Mouse (Mus musculus) kidney, postnatal 14 days (tissue): ENCODE results near the gene Zscan5b.
"Not testable (repeated sequence)": the region's sequence is repeated elsewhere in the genome, so short reads cannot be mapped to it uniquely, and the experiment has no call there.

Experiments used
- DNase-seq: peaks from one replicate; pipeline ENCODE4 v3.0.0; 2022; ENCODE audit warnings: mixed read lengths

Zscan5b gene

GRCm38 (mm10) chr7:6244361-6245292 lies 22.5 kb downstream of the Zscan5b start:
- DNase-seq: no peak

- DNase-seq: no peak
Observed at GRCm38 (mm10) chr7:6252410-6252809, 30.3 kb downstream of the Zscan5b start, which contains the start of gene Epp13. Gene Epp13, plus strand, starts transcription at chr7:6252710.

GRCm38 (mm10) chr7:6254451-6254850 lies 32.4 kb downstream of the Zscan5b start:
- no peak for DNase-seq

- no peak for DNase-seq
Observed at GRCm38 (mm10) chr7:6257386-6257785, 35.3 kb downstream of the Zscan5b start.

- no peak for DNase-seq
Observed at GRCm38 (mm10) chr7:6258232-6259220, 36.4 kb downstream of the Zscan5b start.

GRCm38 (mm10) chr7:6260004-6260403 lies 37.9 kb downstream of the Zscan5b start:
- DNase-seq: not testable (repeated sequence)

GRCm38 (mm10) chr7:6262120-6262519 lies 40.0 kb downstream of the Zscan5b start:
- no peak for DNase-seq

GRCm38 (mm10) chr7:6262984-6263383 lies 40.9 kb downstream of the Zscan5b start:
- no peak for DNase-seq

GRCm38 (mm10) chr7:6265695-6266094 lies 43.6 kb downstream of the Zscan5b start:
- no peak for DNase-seq

- DNase-seq: no peak
Observed at GRCm38 (mm10) chr7:6277906-6278305, 55.8 kb downstream of the Zscan5b start.

- DNase-seq: peak; percentile 82
Observed at GRCm38 (mm10) chr7:6282749-6283148, 60.7 kb downstream of the Zscan5b start.

GRCm38 (mm10) chr7:6283451-6284075 lies 61.5 kb downstream of the Zscan5b start:
- peak; percentile 87 for DNase-seq

- DNase-seq: no peak
Observed at GRCm38 (mm10) chr7:6284442-6285012, 62.4 kb downstream of the Zscan5b start.

GRCm38 (mm10) chr7:6285366-6285765 lies 63.3 kb downstream of the Zscan5b start:
- DNase-seq: no peak

GRCm38 (mm10) chr7:6285842-6286705 lies 64.0 kb downstream of the Zscan5b start, which contains the start of gene Zfp667:
Gene Zfp667, plus strand, starts transcription at chr7:6286579.
- peak; percentile 99 for DNase-seq

GRCm38 (mm10) chr7:6286921-6287531 lies 64.9 kb downstream of the Zscan5b start:
- DNase-seq: no peak
